Mouse (Mus musculus): ENCODE data around the gene Slc34a3. TPM values are rescaled to one million over a fixed set of nuclear protein-coding genes. Genes with fewer than 3 reads are reported as not detected.
A peak's percentile ranks its signal among the peaks of the same experiment; 100 is the strongest.

Slc34a3 gene
- total RNA-seq, 2 experiments from 2014 or later = not detected

DNA sequence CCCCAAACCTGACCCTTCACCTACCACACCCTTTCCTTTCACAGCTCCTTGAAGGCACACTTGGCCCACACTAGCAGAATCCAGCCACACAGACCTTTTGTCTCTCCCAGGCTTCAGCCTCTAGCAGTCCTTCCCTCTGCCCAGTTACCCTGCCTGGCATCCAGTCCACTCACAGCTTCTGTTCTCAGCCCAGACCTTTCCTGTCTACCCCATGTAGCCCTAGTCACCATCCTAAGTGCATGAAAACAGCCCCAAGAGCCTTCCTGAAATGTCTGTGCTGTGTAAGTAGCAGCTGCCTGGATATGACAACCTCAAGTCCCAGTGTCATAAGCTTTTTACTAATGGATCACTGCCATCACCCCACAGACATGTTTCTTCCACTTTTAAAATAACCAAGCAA lies 36.2 kb downstream of the Slc34a3 start:
- intact Hi-C loops (cut with DNase I) = no loop called here
- H3K4me3 ChIP-seq = no peak overlapping the region
- DNase-seq (ENCODE audit: extremely low spot score in 1 of 2, low spot score in 2 of 2) = no peak
- H3K27ac ChIP-seq = no peak overlapping the region; the same call in 1 of the 2 replicates
- TF ChIP-seq CTCF (IDR thresholded peaks at IDR 0.05) = no peak

GRCm38 (mm10) chr2:25197191-25197590 lies 37.0 kb downstream of the Slc34a3 start:
- Histone ChIP-seq H3K4me3 (no peak overlapping the region), H3K27ac (peak overlapping the region; percentile 34; the same call in 1 of the 2 replicates)
- intact Hi-C loops (cut with DNase I) = no loop called here
- no peak for DNase-seq (ENCODE audit: extremely low spot score in 1 of 2, low spot score in 2 of 2)
- TF ChIP-seq CTCF (IDR thresholded peaks at IDR 0.05) = no peak

DNA sequence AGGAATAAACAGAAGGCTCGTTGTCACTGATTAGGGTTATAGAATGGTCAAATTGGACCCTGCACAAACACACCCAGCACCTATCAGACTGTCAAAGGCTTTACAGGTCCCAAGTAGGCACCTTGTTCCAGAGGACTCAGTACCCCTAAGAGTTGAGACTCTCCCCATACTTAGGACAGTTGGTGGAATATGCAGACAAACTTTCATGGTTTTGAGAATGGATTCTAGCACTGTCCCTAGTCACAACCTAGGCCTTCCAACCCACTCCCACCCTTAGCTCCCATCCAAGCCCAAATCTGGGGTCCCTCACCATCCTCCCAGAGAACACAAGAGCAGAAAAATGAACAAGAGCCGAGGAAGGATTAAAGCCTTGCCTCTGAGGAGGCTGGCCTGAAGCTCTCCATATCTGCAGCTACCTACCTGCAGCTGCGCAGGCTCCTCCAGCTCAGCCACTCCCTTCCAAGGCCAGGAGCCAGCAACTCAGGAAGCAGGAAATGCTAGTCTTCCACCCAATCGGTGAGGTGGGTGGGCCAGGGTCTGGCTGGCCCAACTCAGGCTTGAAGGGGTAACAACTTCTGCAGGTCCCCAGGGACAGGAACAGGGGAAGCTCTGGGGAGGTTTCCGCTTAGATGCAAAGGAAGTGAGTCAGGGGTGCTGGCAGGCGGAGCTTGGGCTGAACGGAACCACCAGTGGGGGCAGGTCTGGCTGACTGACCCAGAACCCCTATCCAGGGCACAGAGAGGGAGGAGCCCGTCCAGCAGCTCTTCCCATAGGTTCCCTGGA lies 37.8 kb downstream of the Slc34a3 start, which contains the start of gene Tor4a:
Gene Tor4a, minus strand, starts transcription at position 715 of the 783 bp plus-strand sequence.
- intact Hi-C loops (cut with DNase I) = no loop called here
- peak within 1 kb of the TSS; percentile 45 for H3K27ac ChIP-seq

DNA sequence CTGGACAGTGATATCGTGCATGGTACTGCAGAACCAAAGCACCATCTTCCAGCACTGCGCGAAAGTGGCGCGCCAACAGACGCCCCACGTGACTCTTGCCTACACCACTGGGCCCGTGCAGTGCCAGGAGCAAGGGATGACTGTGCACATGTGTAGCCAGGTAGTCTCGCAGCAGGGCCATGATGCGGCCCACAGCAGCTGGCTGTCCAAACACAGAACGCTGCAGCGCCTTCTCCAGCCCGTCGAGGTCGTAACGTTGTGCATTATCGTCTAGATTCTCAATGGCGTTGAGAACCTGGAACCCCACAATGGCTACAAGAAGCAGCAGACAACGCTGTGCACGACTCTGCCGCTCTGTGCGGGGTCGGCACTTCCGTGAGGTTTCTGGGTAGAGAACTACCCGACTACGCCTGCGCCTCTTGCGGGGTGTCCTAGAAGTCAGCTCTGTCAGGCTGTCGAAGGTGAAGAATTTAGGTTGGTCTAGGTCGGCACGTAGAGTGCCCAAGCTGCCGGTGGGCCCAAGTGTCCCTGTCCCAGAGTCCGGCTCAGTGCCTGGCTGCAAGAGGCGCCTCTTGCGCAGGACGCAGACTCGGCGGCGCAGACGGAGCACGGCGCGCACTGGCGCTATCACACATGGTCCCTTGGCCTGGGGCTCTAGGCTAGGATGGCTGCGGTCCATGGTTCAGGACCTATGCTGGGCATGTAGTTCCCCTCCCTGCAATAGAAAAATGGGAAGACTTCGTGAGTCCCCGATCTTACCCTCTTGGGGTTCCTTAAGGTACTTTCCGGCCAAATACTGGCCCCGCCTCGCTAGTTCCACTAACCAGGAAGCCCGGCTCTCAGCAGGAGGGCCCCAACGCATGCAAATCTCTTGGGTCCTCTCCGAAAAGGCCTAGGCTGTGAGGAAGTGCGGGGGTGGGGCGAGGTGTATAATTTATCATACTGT lies 38.7 kb downstream of the Slc34a3 start:
- peak overlapping the region; percentile 45 for H3K27ac ChIP-seq
- peak overlapping the region; percentile 27; the same call in 1 of the 2 replicates for H3K4me3 ChIP-seq
- no peak for TF ChIP-seq CTCF (IDR thresholded peaks at IDR 0.05)
- intact Hi-C loops (cut with DNase I) = no loop called here
- DNase-seq (ENCODE audit: extremely low spot score in 1 of 2, low spot score in 2 of 2) = no peak

More for the DNA sequence above, 37.8 kb downstream of the Slc34a3 start, which contains the start of gene Tor4a:
- H3K4me3 ChIP-seq = peak within 1 kb of the TSS; percentile 27
- TF ChIP-seq CTCF (IDR thresholded peaks at IDR 0.05) = no peak; the same call in 1 of the 2 replicates
- DNase-seq (ENCODE audit: extremely low spot score in 1 of 2, low spot score in 2 of 2) = no peak

- intact Hi-C loops (cut with DNase I) = loop anchor here (5.0 kb wide), 1 partner anchor 133 kb away; no protein-coding TSS in a partner anchor
- no peak for DNase-seq (ENCODE audit: extremely low spot score in 1 of 2, low spot score in 2 of 2)
- Histone ChIP-seq H3K4me3 (no peak overlapping the region), H3K27ac (no peak overlapping the region)
- no peak for TF ChIP-seq CTCF (IDR thresholded peaks at IDR 0.05)
Observed at GRCm38 (mm10) chr2:25194486-25195171, 39.5 kb downstream of the Slc34a3 start.

DNA sequence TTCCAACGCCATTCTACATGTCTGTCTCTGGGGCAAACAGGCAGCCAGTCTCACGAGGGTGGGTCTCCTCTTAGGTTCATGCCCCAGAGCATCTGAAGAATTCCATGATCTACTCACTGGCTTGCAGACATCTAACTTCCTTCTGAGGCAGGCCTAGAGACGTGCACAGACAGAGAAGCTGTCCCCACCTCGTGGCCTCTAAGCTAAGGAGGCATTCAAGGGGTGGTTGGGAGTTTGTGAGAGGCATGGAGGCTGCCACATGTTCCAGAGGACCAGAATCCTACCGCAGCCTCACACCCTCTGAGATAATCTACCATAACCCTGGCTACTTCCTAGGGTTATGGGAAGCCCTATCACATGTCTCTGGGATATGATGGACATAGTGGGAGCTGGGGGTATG lies 40.2 kb downstream of the Slc34a3 start:
- Histone ChIP-seq H3K27ac (0 out of 2 replicates have a peak overlapping the region, but pooled peaks have one; percentile 13), H3K4me3 (no peak overlapping the region)
- no peak for DNase-seq (ENCODE audit: extremely low spot score in 1 of 2, low spot score in 2 of 2)
- intact Hi-C loops (cut with DNase I) = loop anchor here (5.0 kb wide), 1 partner anchor 133 kb away; no protein-coding TSS in a partner anchor
- no peak for TF ChIP-seq CTCF (IDR thresholded peaks at IDR 0.05)

- peak; percentile 94 for TF ChIP-seq CTCF (IDR thresholded peaks at IDR 0.05)
- no peak overlapping the region for H3K4me3 ChIP-seq
Observed at GRCm38 (mm10) chr2:25193330-25193770, 40.8 kb downstream of the Slc34a3 start.

GRCm38 (mm10) chr2:25187841-25188240 lies 46.3 kb downstream of the Slc34a3 start:
- Histone ChIP-seq H3K4me3 (no peak overlapping the region), H3K27ac (no peak overlapping the region)
- no peak for DNase-seq (ENCODE audit: extremely low spot score in 1 of 2, low spot score in 2 of 2)
- intact Hi-C loops (cut with DNase I) = no loop called here
- no peak for TF ChIP-seq CTCF (IDR thresholded peaks at IDR 0.05)

More at GRCm38 (mm10) chr2:25193330-25193770, 40.8 kb downstream of the Slc34a3 start:
- peak; percentile 80 to 84 for DNase-seq (ENCODE audit: extremely low spot score in 1 of 2, low spot score in 2 of 2)
- intact Hi-C loops (cut with DNase I) = loop anchor here (2.0 to 5.0 kb wide), 4 partner anchors 35 to 134 kb away; partner anchors contain the start of genes Tmem203 and Tprn
- H3K27ac ChIP-seq = no peak overlapping the region

- Histone ChIP-seq H3K4me3 (no peak overlapping the region), H3K27ac (no peak overlapping the region)
- DNase-seq (ENCODE audit: extremely low spot score in 1 of 2, low spot score in 2 of 2) = no peak
- no peak for TF ChIP-seq CTCF (IDR thresholded peaks at IDR 0.05)
- intact Hi-C loops (cut with DNase I) = loop anchor here (1.0 kb wide), 1 partner anchor 87 kb away; no protein-coding TSS in a partner anchor
Observed at GRCm38 (mm10) chr2:25186575-25186930, 47.6 kb downstream of the Slc34a3 start.

GRCm38 (mm10) chr2:25185625-25186574 lies 48.3 kb downstream of the Slc34a3 start:
- peak; percentile 51 to 52 for DNase-seq (ENCODE audit: extremely low spot score in 1 of 2, low spot score in 2 of 2)
- intact Hi-C loops (cut with DNase I) = loop anchor here (1.0 kb wide), 1 partner anchor 87 kb away; no protein-coding TSS in a partner anchor
- peak overlapping the region; percentile 67; the same call in 1 of the 2 replicates for H3K27ac ChIP-seq
- H3K4me3 ChIP-seq = peak overlapping the region; percentile 35
- TF ChIP-seq CTCF (IDR thresholded peaks at IDR 0.05) = peak; percentile 43
